ENCODE assay signal across 8 mouse cellular contexts in the genomic region with DNA sequence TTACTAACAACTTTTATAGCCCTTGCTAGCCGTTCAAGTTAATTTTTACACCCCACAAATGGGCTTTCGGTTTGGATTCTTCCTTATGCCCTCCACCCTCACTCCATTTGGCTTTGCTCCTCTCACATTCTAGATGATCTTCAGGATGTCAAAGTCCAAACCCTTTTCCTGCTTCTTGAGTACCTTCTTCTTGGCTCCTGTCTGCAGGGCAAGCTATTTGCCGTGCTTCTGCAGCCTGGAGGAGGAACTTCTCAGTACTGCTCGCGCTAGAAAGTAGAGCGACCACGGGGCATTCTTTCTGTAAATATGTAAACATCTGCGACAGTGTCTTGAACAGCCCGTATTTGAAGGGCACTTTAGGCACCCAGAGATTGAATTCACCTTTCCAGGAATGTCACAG. TPM values are rescaled to one million over a fixed set of nuclear protein-coding genes. Genes with fewer than 3 reads are reported as not detected.
DNase-seq lines count a peak whose midpoint lies in the region; ATAC-seq lines count a peak whose summit lies in the region.

No protein-coding gene starts in this region.

- H3K36me3 ChIP-seq in neural tube, embryonic 11.5 days (ENCODE audit: control insufficient read depth, insufficient read depth, low read length), result no peaks in the 10 kb centered on the region
- no peaks in the 10 kb centered on the region for H3K36me3 ChIP-seq in embryonic facial prominence, embryonic 15.5 days
- H3K36me3 ChIP-seq in megakaryocyte, embryonic 14.5 days (replicated peaks; ENCODE audit: low read length), result no peaks in the 10 kb centered on the region

- H3K9ac ChIP-seq in neural tube, embryonic 11.5 days (ENCODE audit: low read length), result peak overlapping the region; percentile 62
- H3K9ac ChIP-seq in embryonic facial prominence, embryonic 15.5 days, result 0 out of 2 replicates have a peak overlapping the region, but pooled peaks have one; percentile 9

- peak overlapping the region; percentile 53 for H3K4me3 ChIP-seq in neural tube, embryonic 11.5 days (ENCODE audit: low read depth, low read length)
- peak overlapping the region; percentile 66 for H3K4me3 ChIP-seq in embryonic facial prominence, embryonic 15.5 days (replicated peaks)
- peak overlapping the region; percentile 94 for H3K4me3 ChIP-seq in megakaryocyte, embryonic 14.5 days (replicated peaks)

- peaks cover 6% of the 10 kb centered on the region for H3K4me1 ChIP-seq in neural tube, embryonic 11.5 days (ENCODE audit: control insufficient read depth, insufficient read depth, low read length)
- peaks cover 19% of the 10 kb centered on the region for H3K4me1 ChIP-seq in embryonic facial prominence, embryonic 15.5 days
- peaks cover 24% of the 10 kb centered on the region for H3K4me1 ChIP-seq in megakaryocyte, embryonic 14.5 days

- peak overlapping the region; percentile 83 for H3K4me2 ChIP-seq in neural tube, embryonic 11.5 days (ENCODE audit: low read depth)
- peak overlapping the region; percentile 95 for H3K4me2 ChIP-seq in embryonic facial prominence, embryonic 15.5 days (replicated peaks)

- 2% methylated on average over 9 of the region's 9 CpGs for WGBS in neural tube, embryonic 11.5 days
- 5% methylated on average over 9 of the region's 9 CpGs for WGBS in embryonic facial prominence, embryonic 15.5 days

- peak overlapping the region; percentile 91; the same call in 1 of the 2 replicates for H3K27ac ChIP-seq in neural tube, embryonic 11.5 days (ENCODE audit: low read depth, low read length)
- 0 out of 2 replicates have a peak overlapping the region, but pooled peaks have one; percentile 94 for H3K27ac ChIP-seq in embryonic facial prominence, embryonic 15.5 days (replicated peaks)

- ATAC-seq in neural tube, embryonic 11.5 days (ENCODE audit: insufficient read depth, low FRiP score, low TSS enrichment), result no peak
- no peak for ATAC-seq in embryonic facial prominence, embryonic 15.5 days (ENCODE audit: insufficient number of reproducible peaks, low FRiP score, low TSS enrichment, low read depth)
- no peak for ATAC-seq in erythroid progenitor cell, adult 5-6 weeks (replicated peaks; ENCODE audit: low FRiP score, poor library complexity, severe bottlenecking)

- DNase-seq in neural tube, embryonic 11.5 days (ENCODE audit: low spot score), result no peak
- no peak for DNase-seq in neural tube, embryonic 10.5 days (ENCODE audit: extremely low spot score, low spot score)
- peak; percentile 9 for DNase-seq in kidney, adult 18-20 months
- peak; percentile 42 for DNase-seq in yolk sac, embryonic 10.5 days (ENCODE audit: low spot score)
- DNase-seq in left cerebral cortex, adult 11 months (ENCODE audit: low spot score), result no peak

- no peaks in the 10 kb centered on the region for H3K9me3 ChIP-seq in neural tube, embryonic 11.5 days (ENCODE audit: control insufficient read depth, low read length)
- H3K9me3 ChIP-seq in embryonic facial prominence, embryonic 15.5 days (replicated peaks), result no peaks in the 10 kb centered on the region
- H3K9me3 ChIP-seq in megakaryocyte, embryonic 14.5 days, result peaks cover 8% of the 10 kb centered on the region

- H3K27me3 ChIP-seq in neural tube, embryonic 11.5 days (ENCODE audit: control insufficient read depth, insufficient read depth, low read length), result no peaks in the 10 kb centered on the region
- no peaks in the 10 kb centered on the region for H3K27me3 ChIP-seq in embryonic facial prominence, embryonic 15.5 days
- peaks cover 6% of the 10 kb centered on the region for H3K27me3 ChIP-seq in megakaryocyte, embryonic 14.5 days (replicated peaks)

RNA-seq across cellular contexts. Expression of a gene that starts 0.4 kb away (rescaled TPM):
- polyA plus RNA-seq in neural tube, embryonic 11.5 days (2014; fragmentation: Nextera tagmentation; extraction: Ambion mirVana), result 24.3 and 26.0 TPM in 2 replicates
- 50.8 and 51.3 TPM in 2 replicates for polyA plus RNA-seq in embryonic facial prominence, embryonic 15.5 days (2015; fragmentation: Nextera tagmentation; extraction: Ambion mirVana)
- polyA plus RNA-seq in megakaryocyte, embryonic 14.5 days (2012; ENCODE audit: insufficient read depth, low replicate concordance), result 1.0 TPM in 1 of 2 replicates, not detected in the other
- 66.3 and 66.7 TPM in 2 replicates for total RNA-seq in erythroid progenitor cell, adult 5-6 weeks (2015; ENCODE audit: low replicate concordance)
- 88.6 and 120 TPM in 2 replicates for total RNA-seq in erythroid progenitor cell, adult 5-6 weeks (2017; ENCODE audit: low replicate concordance)

Comparison
In these comparisons a context has a peak if more than half of its experiments do, and no peak if none do; other contexts are left out.
1. DNase-seq: peak in kidney, adult 18-20 months (single experiment) and yolk sac, embryonic 10.5 days (single experiment); none in neural tube, embryonic 11.5 days (single experiment), neural tube, embryonic 10.5 days (single experiment) and left cerebral cortex, adult 11 months (single experiment).
2. RNA of a gene that starts 0.4 kb away (polyA plus RNA-seq): 50.8 to 51.3 TPM in embryonic facial prominence, embryonic 15.5 days and 24.3 to 26.0 TPM in neural tube, embryonic 11.5 days; 1.0 TPM in megakaryocyte, embryonic 14.5 days; every median in the first group is over 10 times any median in the second.
3. Peak in every context shown above with its lines, with median percentiles within 50 percentile points of each other: H3K4me3 ChIP-seq.